Mouse (Mus musculus): ENCODE results near the gene Daam1.
"Not testable (repeated sequence)": the region's sequence is repeated elsewhere in the genome, so short reads cannot be mapped to it uniquely, and the experiment has no call there.

Daam1 gene

DNA sequence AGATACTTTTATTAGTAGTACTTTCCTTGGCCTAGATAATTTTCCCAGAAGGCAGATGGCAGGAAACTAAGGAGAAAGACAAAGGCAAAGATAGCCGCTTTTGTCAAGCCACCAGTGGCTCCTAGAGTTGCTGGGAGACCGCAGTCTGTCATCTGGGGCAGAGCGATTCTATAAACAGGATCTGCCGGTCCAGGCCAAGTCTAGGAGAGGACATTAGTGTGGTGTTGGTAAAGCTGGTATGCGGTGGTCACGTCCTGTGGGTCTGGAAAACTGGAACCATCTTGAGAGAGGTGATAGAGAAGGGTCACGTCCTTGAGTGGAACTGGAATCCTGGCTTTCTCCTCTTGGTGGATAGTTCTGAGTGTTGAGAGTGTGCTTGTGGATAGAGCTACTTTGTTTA, 3.2 kb downstream of the Daam1 start:
- CTCF ChIA-PET: no interaction called here

DNA sequence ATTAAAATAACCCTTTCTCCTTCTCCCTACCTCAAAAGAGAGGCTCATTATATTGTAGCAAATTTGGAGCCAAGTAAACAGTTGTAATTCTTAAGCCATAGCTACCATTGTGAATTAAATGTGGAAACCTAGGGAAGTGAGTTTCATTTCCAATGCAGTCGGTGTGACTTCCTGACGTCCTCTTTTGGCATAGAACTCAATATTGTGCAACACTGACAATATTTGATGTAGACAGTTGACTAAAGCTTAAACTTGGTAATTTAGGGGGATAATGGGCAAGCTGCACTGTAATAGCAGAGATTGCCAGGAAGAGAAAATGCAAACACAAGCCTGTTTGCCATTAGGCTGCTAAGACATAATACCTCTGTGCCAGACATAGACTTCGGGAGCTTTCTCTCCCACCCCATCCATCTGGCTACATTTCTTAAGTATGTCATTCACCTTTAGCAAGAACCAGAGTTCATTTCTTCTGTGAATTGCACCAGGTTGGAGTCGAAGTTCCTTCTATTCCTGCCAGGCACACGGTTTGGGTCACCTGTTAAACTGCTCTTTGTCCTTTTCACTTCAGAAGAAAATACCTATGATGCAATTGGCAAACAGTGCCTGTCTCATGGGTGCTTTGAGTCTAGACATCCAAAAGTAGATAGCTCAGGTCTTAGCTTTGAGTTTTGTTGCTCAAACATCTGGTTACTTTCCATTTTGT, 5.2 kb downstream of the Daam1 start:
- CTCF ChIA-PET: no interaction called here

DNA sequence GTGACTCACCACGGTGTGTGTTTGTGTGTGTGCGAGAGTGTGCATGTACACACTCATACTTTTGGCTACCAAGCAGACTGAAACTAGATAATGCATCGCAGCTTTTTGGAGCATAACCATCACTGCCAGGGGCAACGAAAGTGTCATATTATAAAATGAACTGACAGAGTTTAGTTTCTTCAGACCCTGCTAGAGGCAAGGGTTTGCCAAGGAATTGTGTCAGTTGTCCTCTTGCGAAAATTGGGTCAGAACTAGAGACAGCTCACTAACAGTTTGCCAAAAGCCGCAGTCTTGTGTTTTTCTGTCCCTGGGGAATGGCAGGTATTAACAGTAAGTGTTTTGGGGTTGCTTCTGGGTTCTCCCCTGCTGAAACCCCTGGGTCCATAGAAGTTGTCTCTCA, 5.9 kb downstream of the Daam1 start:
- CTCF ChIA-PET: no interaction called here

DNA sequence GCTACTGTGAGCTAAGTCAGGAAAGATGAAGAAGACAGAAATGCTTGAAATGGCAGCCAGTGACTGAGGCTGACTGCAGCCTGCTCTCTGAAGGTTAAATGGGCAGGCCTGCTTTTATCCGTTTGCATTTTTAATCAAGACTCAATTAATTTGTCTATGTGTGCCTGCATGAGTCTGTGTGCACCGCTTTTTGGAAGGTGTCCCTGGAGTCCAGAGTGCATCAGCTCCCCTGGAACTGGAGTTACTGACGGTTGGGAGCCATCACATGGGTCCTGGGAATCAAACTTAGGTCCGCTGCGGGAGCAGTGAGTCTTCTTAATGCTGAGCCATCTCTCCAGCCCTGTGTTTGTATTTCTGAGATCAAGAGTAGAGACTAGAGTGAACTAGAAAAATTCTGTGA, 6.7 kb downstream of the Daam1 start:
- CTCF ChIA-PET: no interaction called here

DNA sequence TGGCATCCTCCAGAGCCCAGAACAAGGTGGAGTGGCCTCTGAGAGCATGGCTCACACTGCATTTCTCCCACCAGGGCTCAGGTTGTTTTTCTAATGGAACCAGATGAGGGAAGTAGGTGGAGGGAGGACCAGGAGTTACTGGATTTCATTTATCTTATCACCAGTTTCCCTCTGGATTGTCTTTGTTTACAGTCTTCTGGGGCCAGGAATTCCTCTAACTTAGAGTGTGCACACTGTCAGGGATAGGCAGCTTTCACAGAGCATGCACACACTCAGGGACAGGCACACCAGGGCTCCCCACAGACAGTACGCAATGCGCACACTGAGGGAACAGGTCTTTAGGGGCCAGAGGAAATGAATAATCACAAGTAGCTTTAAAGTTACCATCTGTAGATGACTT, 7.4 kb downstream of the Daam1 start:
- CTCF ChIA-PET: no interaction called here

DNA sequence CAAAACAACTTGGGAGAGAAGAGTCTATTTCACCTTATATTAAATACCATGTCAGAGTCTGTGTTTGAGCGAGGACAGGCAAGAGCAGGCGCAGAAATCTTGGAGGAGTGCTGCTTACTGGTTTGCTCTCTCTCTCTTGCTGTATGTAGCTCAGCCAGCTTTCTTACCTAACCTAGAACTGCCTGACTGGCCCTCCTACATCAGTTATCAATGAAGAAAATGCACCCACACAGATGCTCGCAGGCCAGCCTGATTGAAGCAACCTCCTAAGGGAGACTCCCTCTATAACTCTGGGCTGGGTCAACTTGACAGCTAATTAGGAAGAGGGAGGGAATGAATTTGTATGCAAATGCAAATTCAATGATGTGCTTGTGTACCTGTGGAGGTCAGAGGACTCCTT, 8.8 kb downstream of the Daam1 start:
- CTCF ChIA-PET: no interaction called here

DNA sequence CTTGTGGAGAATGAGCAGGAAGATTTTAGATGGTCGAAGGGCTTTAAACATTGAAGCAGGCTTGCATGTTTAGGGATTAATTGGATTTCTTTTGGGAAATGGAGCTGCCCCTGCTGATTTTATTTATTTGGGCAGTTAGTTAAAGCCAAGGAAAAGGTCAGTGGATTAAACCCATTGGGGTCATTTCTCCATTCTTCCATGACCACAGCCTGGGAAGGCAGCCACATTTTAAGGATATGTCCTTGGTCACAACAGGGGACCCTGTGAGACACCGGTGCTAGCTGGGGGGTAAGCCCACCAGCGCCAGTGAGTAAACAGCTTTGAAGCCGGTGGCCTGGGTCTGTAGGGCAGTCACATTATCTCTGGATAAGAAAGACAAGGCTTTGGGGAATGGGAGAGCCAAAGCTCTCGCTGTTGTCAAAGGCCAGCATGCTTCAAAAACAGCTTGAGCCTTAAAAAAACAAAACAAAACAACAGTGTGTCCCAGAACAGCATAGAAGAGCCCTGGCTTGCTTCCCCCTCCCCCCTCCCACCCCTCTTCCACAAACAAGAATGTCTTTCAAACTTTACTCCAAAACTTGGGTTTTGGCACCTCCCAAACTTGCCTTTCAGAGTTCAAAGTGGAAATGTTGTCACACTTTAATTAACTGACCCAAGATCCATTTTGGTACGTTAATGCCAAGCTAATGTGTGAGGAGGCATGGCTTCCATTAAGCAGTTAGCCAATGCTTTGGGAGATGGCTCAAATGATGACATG, 9.7 kb downstream of the Daam1 start:
- CTCF ChIA-PET: interaction anchor here (0.7 kb wide), 2 partner anchors 1012 to 1538 kb away, joined by 3 to 8 read pairs; no protein-coding TSS in a partner anchor

DNA sequence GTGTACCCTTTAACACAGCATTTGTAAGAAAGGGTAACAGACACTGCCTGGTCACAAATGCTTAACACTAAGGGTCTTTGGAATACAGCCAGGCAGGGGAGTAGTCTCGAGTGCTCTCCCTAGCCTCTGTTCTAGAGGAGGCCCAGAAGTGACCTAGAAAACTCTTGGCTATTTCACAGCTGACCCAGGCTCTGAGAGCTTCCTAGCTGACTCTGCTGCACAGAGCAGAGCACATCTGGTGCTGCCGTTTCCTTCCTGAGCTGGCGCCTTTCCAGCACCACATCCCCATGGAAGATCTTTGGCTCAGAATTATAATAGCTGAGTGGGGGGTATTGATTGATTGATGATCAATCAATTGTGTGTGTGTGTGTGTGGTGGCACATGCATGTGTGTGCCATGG, 11.1 kb downstream of the Daam1 start:
- CTCF ChIA-PET: no interaction called here

DNA sequence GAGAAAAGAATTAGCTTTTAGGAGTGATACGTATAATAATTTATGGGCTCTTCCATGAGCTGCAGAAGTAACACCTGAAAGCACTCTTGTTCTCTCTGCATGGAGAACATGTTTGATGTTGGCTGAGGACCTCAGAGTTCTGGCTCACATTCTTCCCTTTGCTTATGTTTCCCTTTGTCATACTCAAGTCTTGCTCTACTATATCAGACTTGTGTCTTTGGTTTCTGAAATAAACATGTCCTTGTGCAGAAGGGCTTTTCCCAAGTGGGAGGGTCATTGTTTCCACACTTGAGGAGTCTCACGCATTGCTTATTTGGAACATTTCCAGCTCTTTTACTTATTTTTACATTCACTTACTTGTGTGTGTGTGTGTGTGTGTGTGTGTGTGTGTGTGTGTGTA, 11.7 kb downstream of the Daam1 start:
- CTCF ChIA-PET: no interaction called here

DNA sequence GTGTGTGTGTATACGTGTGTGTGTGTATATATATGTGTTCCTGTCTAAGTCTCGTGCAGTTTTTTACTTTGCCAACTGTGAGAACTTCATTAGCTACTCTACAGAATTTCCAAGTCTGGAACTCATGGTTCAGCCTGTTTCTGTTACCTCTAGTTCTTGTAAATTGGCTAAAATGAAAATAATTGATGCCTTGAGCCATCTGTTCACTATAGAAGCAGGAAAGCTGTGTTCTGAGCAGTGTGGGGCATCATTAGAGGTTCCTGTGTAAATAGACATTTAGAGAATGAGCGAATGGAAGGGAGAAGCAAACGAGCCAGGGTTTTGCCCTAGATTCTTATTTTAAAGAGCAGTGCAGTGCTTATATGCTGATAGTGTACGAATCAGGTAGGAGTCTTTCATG, 14.6 kb downstream of the Daam1 start:
- CTCF ChIA-PET: no interaction called here

DNA sequence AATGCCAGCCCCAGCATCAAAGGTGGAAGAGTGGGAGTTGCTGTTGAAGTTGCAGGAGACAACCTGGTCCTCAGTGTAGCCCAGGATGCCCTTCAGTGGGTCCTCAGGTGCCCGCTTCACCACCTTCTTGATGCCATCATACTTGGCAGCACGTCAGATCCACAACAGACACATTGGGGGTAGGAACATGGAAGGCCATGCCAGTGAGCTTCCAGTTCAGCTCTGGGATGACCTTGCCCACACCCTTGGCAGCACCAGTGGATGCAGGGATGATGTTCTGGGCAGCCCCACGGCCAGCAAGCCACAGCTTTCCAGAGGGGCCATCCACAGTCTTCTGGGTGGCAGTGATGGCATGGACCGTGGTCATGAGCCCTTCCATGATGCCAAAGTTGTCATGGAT, 15.5 kb downstream of the Daam1 start:
- CTCF ChIA-PET: not testable (repeated sequence)

DNA sequence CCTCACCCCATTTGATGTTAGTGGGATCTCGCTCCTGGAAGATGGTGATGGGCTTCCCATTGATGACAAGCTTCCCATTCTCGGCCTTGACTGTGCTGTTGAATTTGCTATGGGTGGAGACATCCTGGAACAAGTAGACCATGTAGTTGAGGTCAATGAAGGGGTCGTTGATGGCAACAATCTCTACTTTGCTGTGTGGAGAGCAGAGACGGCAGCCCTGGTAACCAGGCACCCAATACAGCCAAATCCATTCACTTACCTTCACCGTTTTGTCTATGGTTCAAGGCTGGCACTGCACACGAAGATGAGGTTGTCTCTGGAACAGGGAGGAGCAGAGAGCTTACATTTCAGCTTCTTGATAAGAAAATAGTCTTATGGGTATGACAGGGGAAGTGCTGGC, 16.1 kb downstream of the Daam1 start:
- CTCF ChIA-PET: not testable (repeated sequence)

DNA sequence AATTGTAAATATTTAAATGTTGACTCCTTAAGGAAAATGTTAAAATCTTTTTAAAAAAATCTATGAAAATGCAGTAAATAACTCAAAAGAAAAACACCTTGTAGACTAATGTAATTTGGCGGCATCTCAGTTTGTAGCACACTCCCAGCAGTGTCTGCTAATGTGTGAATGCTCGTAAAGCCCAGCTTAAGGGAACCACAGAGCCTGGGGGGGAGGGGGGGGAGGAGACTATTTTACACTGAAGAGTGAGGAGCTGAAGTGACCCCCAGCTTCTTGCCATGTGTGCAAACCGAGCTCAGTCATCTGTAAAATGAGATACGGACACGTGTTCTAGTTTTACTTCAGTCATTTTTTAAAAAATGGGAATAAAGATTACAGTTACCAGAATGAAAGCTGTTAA, 16.7 kb downstream of the Daam1 start:
- CTCF ChIA-PET: no interaction called here

DNA sequence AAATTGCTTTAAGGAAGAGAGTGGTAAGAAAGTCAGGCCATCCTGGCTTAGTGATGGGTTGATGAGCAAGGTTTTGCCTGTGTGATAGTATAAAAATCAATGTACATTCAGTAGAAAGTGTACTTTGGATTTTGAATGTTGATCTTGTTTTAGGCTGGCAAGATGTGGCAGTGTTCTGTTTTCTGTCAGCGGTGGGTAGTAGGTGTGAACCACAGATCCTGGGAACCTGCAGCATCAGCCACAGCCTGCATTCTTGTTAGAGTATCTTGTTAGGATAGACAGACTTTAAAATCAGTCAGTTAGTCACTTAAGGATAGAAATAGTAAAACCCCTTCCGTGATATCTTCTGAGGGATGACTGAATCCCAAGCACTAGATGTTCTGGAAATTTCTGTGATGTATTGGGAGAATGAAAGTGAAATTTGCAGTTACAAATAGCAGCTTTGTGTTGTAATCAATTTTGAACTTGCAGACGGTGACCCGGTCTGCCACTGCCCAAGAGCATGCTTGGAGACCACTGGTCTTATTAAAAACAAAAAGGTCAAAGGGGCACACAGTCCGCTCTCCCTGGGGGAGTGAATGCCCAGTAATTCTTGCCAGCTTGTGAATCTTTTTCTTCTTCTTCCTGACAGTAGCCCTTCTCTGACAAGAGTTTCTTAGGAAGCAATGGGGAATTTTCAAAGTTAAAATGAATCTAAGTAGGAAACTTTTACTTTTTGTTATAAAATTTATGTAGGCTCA, 17.3 kb downstream of the Daam1 start:
- CTCF ChIA-PET: interaction anchor here (0.5 kb wide), 1 partner anchor 772 kb away, joined by 9 read pairs; no protein-coding TSS in a partner anchor

DNA sequence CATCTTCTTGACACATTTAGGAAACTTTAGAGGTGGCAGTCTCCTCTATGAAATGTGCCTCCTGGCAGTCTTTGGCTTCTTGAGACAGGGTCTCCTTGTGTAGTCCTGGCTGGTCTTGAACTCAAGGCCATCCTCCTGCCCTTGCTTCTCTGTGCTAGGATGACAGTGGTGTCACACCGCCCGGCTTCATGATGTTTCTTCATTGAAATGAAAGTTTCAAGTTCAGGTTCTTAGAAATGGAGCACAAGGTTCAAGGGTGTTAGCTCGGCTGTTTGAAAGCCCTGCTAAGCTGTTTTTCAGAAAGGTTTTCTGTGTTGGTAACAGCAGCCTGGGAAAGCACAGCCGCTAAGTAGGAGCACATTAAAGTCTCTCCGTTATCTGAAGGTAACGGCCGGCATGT, 18.2 kb downstream of the Daam1 start:
- CTCF ChIA-PET: interaction anchor here (0.5 kb wide), 1 partner anchor 771 kb away, joined by 9 read pairs; no protein-coding TSS in a partner anchor

DNA sequence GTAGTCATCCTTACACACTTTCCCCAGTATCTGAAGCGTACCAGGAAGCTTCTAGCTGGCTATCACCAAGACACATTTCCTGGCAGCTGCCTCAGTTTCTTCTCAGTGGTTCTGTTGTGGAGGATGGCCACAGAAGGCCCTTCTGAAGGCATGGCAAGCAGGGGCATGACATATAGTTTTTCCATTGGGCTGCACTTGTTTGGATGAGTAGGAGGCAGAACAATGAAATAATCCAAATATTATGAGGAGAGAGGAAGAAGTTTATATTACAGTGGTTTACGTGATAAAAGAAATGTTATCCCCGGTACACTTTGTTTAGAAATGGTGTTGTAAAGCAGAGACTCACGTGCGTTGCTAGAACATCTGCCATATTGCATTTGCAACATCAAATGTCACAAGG, 19.3 kb downstream of the Daam1 start:
- CTCF ChIA-PET: no interaction called here

DNA sequence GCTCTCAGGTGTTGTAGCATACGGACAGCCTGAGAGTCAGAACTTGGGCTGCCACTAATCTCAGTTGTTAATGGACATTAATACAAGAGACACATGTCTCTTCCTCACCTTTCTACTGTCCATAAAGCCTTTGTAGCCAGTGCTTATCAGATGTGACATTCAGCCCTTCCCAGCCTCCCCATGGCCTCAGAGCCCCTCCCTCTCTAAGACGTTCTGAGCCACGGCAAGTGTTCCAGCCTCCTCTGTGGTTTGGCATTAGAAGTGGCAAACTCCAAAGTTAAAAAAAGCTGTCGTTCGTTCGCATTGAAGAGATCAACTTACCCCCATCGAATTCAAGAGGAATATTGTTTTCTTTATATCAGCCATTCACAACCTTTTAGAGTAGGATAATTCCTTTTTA, 21.8 kb downstream of the Daam1 start:
- CTCF ChIA-PET: no interaction called here

DNA sequence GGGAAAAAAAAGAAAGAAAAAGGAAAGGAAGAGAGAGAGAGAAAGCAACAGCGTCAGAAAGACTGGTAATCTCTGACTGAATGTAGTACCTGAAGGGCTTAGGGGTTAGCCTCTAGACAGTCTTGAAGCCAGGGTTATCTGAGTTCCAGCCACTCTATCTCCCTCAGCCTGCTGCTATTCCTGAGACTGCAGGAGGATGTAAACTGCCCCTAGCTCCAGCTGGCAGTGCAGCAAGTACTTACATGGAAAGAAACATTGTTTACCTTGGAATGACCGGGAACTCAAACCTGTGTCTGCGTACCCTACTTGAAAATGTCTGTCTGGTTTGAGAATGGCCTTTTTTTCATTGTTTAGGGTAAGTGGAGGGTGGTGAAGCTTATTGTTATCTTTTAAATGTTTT, 22.8 kb downstream of the Daam1 start:
- CTCF ChIA-PET: no interaction called here

DNA sequence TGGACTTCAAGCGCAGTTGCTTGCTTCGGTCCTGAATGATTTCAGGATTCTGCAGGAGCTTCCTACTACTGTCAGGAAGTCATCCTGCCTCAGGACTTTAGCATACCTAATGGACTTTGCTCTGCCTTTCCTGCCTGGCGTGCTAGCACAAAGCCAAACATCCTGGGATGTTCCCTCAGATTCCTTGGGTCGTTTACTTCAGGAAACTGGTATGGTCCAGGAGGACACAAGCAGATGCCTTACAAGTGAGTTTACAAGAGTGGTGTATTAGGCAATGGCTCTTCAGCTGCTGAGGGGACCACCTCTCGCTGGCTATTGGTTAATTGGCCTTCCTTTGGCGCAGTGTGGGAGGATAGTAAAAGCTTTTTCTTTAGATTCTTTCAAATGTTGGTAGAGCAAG, 23.3 kb downstream of the Daam1 start:
- CTCF ChIA-PET: no interaction called here

DNA sequence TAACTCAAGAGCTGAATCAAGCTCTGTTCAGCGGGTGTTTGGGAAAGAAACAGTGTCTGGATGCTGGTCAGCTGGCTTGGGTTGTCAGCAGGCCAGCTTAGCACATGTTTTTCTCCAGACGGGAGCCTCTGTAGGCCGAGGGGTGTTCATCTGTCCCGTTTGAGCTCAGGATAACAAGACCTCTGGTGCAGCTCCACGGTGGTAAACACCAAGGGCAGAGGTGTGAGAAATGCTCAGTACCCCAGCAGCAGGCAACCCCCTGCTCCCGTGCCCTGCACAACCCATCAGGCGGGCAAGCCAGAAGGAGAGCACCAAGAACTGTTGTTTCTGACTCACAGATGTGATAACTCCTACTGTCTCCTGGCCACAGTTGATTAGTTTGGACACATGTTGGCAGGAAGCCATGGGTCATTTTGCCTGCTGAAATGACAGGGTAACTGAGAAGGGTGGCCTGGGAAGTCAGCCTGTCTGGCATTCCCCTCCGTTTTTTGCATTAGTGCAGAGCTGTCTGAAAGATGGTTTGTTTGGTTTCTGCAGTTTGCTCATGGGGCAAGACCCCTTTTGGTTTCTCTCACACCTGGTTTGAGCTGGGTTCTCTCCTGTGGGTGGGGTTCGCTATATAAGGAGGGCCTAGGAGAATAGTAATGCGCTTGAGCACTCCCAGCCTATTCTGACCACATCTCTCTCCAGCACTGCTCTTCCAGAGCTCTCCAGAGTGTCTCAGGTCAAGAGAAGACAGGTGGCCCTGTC, 25.0 kb downstream of the Daam1 start:
- CTCF ChIA-PET: no interaction called here

DNA sequence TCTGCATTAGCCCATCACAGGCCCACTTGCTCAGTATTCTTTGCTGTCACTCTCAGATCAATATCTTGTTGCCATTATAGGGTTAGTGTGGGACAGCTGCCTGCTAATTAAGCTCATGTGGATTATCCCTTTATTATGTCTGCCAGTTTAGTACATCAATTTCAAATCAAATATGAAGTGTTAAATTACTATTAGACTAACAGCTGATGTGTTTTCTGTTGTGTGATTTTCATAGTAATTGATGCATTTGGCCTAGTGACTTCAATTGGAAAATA, 25.5 kb downstream of the Daam1 start:
- CTCF ChIA-PET: no interaction called here

DNA sequence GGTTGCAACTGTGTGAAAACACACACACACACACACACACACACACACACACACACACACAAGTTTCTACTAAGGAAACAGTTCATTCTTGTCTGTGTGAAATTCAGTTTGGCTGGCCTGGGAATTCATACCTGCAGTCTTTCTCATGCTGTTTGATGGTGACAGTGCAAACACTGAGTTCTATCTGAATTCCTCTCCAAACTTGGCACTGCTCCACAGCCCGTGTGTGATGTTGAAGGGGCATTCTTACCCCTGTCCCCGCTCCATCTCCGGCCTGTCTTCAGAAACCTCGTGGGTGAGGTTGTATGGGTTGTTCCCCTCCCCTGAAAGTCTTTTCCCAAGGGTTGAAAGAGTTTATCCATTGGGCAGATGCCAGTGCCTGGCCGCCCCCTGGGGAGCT, 28.2 kb downstream of the Daam1 start:
- CTCF ChIA-PET: interaction anchor here (0.7 kb wide), 1 partner anchor 192 kb away, joined by 3 read pairs; no protein-coding TSS in a partner anchor

Measured in spleen, embryonic (tissue).